Mouse (Mus musculus) heart, embryonic 10.5 days (tissue): ENCODE results near the gene Nfkbia. TPM values are rescaled to one million over a fixed set of nuclear protein-coding genes. Genes with fewer than 3 reads are reported as not detected.

ENCODE experiments used
- DNase-seq: peaks from one replicate; pipeline ENCODE4 v3.0.0-alpha.2; 2017; ENCODE audit warnings: low spot score
- H3K27ac ChIP-seq: fragments of 300-500 bp; sonication (generic); 2 replicates; pipeline ENCODE4 v1.5.1; 2016; ENCODE audit warnings: mild to moderate bottlenecking
- H3K27me3 ChIP-seq: fragments of 300-500 bp; sonication (generic); 2 replicates; pipeline ENCODE4 v1.6.1; 2016; ENCODE audit warnings: mild to moderate bottlenecking; ENCODE audit not compliant: poor library complexity, insufficient read depth, severe bottlenecking
- H3K36me3 ChIP-seq: fragments of 300-500 bp; sonication (generic); 2 replicates; pipeline ENCODE4 v1.6.1; 2016; ENCODE audit warnings: mild to moderate bottlenecking, moderate library complexity
- H3K4me1 ChIP-seq: fragments of 300-500 bp; sonication (generic); 2 replicates; pipeline ENCODE4 v1.6.1; 2016; ENCODE audit warnings: mild to moderate bottlenecking
- H3K4me3 ChIP-seq: fragments of 300-500 bp; sonication (generic); 2 replicates; pipeline ENCODE4 v1.5.1; 2016; ENCODE audit warnings: mild to moderate bottlenecking, moderate library complexity
- H3K9me3 ChIP-seq: fragments of 300-500 bp; sonication (generic); 2 replicates; pipeline ENCODE4 v1.6.1; 2016; ENCODE audit warnings: mild to moderate bottlenecking, moderate library complexity
- WGBS: fragments of 180-500 bp; shearing (Covaris S2); methylation state at CpG from one replicate; pipeline ENCODE4 v1.1.7; 2016; 5-methylcytosine and 5-hydroxymethylcytosine counted together
- polyA plus RNA-seq: library from polyadenylated mRNA; unstranded; fragments of >200 nt; fragmentation: Nextera tagmentation; extraction: Ambion mirVana; gene quantifications from 2 replicates; pipeline ENCODE4 v1.2.1, GENCODE M21; 2016

Nfkbia gene
- 36.8 and 44.2 TPM in 2 replicates for polyA plus RNA-seq

DNA sequence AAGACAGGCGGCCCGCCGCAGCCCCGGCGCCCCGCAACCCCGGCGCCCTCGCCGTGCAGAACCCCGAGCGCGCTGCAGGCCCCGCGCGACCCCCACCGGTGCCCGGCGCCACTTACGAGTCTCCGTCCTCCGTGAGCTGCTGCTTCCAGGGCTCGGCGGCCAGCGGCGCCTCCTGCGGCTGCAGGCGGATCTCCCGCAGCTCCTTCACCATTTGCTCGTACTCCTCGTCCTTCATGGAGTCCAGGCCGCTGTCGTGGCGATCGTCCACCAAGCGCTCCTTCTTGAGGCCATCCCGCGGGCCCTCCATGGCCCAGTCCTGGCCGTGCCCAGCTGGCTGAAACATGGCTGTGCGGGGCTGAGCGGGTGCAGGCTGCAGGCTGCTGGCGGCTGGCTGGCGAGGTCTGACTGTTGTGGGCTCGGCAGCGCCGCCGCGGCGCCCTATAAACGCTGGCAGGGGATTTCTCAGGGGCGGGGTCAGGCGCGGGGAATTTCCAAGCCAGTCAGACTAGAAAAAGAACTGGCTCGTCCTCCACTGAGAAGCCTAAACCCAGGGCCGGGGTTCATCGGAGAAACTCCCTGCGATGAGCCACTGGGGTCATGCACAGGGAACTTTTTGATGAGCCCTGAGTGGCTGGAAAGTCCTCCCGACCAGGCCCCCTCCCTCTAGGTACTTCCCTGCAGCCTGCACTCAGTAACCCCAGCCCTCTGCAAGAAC is at the start of gene Nfkbia:
Gene Nfkbia, minus strand, starts transcription at position 464 of the 715 bp plus-strand sequence.
- peak within 1 kb of the TSS; percentile 82 for H3K4me3 ChIP-seq
- no peaks in the 10 kb centered on the region for H3K27me3 ChIP-seq
- no peaks in the 10 kb centered on the region for H3K9me3 ChIP-seq
- peak; percentile 95 for DNase-seq
- peak within 1 kb of the TSS; percentile 99 for H3K27ac ChIP-seq
- peaks cover 36% of the 10 kb centered on the region for H3K4me1 ChIP-seq
- WGBS: under 1% methylated on average over 54 of the region's 58 CpGs
- peaks cover 34% of the 10 kb centered on the region for H3K36me3 ChIP-seq

DNA sequence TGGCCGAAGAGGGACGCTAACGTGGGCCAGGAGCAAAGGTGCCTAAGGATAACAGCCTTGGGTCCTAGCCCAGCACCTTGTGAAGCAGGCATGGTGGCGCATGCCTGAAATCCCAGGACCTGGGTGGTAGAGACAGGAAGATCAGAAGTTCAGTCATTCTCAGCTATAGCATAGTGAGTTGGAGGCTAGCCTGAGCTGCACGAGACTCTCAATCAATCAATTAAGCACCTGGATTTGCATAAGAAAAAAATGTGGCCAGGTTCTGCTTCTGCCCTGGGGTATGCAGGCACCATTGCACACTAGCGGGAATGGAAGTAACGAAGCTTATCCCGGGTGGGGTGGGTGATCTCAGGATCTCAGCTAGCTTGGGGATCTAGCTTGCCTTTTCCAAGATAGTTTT is 46.7 kb upstream of the Nfkbia start:
- Histone ChIP-seq H3K4me3 (no peak overlapping the region), H3K36me3 (no peaks in the 10 kb centered on the region), H3K27ac (no peak overlapping the region), H3K4me1 (no peaks in the 10 kb centered on the region), H3K27me3 (peaks cover 6% of the 10 kb centered on the region; the same call in 1 of the 2 replicates), H3K9me3 (no peaks in the 10 kb centered on the region)
- no peak for DNase-seq
- WGBS: 65% methylated on average over 8 of the region's 8 CpGs

DNA sequence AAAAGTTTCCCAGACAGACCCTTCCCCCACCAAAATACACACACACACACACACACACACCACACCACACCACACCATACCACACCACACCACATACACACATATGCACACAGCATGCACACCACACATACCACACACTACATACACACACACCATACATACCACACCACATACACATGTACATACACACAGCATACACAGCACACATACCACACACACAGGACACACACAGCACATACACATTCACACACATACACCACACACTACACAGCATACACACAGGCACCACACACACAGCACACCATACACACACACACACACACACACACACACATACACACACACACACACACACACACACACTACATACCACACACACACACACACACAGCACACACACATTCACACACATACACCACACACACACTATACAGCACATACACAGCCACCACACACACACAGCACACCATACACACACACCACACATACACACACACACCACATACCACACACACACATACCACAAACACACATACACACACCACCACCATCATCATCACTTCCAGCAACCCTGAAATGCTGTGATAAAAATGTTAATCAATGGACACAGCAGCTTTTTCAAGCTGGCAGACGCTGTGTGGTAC is 46.0 kb upstream of the Nfkbia start:
- no peak for DNase-seq
- Histone ChIP-seq H3K27ac (no peak overlapping the region), H3K9me3 (no peaks in the 10 kb centered on the region), H3K27me3 (peaks cover 6% of the 10 kb centered on the region; the same call in 1 of the 2 replicates), H3K4me1 (no peaks in the 10 kb centered on the region), H3K4me3 (no peak overlapping the region), H3K36me3 (no peaks in the 10 kb centered on the region)
- WGBS: 80% methylated on average over 1 of the region's 1 CpGs

DNA sequence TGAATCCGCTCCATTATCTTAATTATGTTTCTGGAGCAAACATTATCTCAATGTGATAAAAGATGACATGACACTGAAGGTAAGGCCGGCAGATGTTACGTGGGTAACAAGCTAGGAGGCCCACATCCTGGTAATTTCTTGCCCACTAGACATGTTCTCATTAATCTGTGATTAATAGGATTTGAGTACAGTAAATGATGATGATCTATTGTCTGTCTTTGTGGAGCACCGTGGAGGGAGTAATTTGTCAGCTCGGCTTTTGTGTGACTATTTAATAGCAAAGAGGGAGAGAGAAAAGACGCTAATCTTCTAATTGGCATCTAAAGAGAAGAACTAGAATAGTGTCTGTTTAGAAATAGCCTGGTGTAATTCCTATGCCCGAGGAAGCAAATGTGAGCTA is 45.3 kb upstream of the Nfkbia start:
- Histone ChIP-seq H3K36me3 (no peaks in the 10 kb centered on the region), H3K4me3 (no peak overlapping the region), H3K27ac (no peak overlapping the region), H3K27me3 (peaks cover 6% of the 10 kb centered on the region; the same call in 1 of the 2 replicates), H3K4me1 (no peaks in the 10 kb centered on the region), H3K9me3 (no peaks in the 10 kb centered on the region)
- DNase-seq: no peak
- 73% methylated on average over 7 of the region's 7 CpGs for whole genome bisulfite sequencing

DNA sequence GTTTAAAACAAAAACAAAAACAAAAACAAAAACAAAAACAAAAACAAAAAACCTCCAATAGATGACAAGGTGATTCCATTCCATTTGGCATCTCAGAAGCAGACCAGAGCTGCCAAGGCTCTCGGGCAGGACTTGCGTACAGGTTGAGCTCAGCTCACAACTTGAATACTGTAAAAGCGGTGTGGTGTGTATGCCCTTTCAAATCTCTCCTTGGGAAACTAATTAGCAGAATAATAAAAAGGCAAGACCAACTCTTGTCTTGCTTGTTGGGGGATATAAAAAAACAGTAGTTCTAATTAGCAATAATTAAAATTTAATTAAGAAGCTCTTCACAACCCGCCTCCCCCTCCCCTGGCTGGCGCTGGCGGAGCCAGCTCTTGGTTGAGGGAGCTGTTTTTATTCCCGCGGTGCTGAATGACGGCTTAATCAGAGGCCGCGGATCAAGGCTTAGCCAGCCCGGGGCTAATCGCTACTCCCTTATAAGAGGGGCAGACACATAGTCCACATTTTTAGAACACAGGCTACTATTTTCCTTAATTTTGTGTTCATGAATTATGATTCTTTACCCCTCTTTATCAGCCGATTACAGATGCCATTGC is 44.2 kb upstream of the Nfkbia start:
- Histone ChIP-seq H3K4me3 (no peak overlapping the region), H3K27me3 (peaks cover 6% of the 10 kb centered on the region; the same call in 1 of the 2 replicates), H3K36me3 (no peaks in the 10 kb centered on the region), H3K4me1 (no peaks in the 10 kb centered on the region), H3K27ac (no peak overlapping the region), H3K9me3 (no peaks in the 10 kb centered on the region)
- 6% methylated on average over 14 of the region's 14 CpGs for WGBS
- no peak for DNase-seq

DNA sequence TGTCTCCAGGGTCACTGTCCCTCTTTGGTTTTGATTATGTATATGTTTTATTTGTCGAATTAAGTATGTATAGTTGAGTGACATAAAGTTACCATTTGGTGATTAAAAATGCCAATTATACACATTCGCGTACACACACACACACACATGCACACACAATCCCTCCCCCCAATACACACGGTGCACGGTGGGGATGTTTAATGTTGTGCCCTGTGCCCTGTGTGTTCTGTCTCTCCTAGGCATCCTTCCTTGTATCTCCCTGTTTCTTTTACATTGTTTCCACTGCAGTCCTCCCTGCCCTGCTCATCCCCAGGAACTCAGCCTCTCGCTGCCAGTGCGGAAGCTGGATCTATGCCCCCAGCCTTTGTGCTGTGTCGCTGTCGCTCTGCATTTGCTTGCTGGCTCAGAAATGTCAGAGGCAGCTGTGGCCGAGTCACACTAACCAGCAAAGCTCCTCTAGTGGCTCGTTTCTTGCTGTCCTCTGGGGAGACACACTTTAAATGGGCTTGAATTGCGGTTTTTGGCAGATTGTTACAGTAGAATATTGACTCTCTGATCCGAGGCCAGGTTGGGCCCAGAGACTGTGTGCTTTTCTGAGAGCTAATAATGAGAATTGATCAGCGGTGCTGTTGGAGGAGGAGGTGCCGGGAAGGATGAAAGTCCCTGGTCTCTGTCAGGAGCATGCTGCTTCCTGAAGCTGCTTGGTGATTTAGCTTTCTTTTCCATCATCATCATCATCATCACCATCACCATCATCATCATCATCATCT is 34.7 kb upstream of the Nfkbia start:
- no peaks in the 10 kb centered on the region for H3K9me3 ChIP-seq
- no peaks in the 10 kb centered on the region for H3K27me3 ChIP-seq
- WGBS: 66% methylated on average over 15 of the region's 15 CpGs
- no peak overlapping the region for H3K4me3 ChIP-seq
- H3K4me1 ChIP-seq: no peaks in the 10 kb centered on the region
- no peak overlapping the region for H3K27ac ChIP-seq
- no peaks in the 10 kb centered on the region for H3K36me3 ChIP-seq
- no peak for DNase-seq

DNA sequence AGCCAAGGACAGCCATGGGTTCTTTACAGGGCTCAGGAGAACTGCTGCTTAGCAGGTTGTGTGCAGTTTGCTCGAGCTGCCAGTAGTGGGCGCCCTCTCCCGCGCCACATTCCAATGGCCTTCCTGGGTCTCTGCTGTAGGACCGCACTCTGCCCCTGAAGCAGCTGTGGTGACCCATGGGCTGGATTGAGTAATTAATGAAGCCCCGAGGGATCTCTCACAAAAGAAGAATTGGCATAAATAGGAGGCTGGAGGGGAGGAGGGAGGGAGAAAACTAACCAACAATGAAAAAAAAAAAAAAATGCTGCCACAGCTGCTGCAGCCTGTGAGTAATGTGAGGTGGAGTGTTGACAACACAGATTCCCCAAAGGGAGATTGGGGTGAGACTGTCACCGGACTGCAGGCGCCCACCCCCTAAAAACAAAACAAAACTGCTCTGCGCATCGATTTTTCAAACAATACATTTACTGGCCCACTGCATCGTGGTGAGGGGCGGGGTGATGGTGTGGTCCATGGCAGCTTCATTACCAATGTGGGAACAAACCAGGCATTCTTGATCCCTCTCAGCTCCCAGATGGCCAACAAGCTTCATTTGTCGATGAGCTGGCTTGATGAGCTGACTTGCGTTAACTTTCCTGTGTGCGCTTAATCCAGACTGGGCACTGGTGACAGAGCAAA is 25.8 kb upstream of the Nfkbia start:
- no peaks in the 10 kb centered on the region for H3K4me1 ChIP-seq
- DNase-seq: no peak
- no peaks in the 10 kb centered on the region for H3K9me3 ChIP-seq
- no peak overlapping the region for H3K27ac ChIP-seq
- no peak overlapping the region for H3K4me3 ChIP-seq
- 51% methylated on average over 15 of the region's 15 CpGs for WGBS
- no peaks in the 10 kb centered on the region for H3K36me3 ChIP-seq
- no peaks in the 10 kb centered on the region for H3K27me3 ChIP-seq

DNA sequence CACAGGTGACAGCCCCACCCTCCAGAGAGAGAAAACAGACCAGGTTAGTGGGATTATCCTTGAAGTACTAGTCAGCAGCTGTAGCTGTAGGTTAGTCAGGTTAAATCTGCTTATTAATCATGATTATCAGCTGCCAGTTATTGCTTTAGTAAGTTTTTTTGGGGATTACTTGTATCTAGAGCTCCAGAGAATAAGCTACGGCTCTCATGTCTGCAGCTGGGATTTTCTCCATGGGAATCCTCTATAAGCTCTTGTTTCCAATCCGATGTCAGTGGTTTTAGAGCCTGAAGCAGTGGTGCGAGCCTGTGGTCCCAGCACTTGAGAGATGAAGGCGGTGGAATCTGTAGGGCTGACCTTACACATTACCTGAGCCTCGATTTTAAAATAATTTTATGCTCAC is 16.4 kb upstream of the Nfkbia start:
- Histone ChIP-seq H3K27ac (no peak overlapping the region), H3K4me3 (no peak overlapping the region), H3K27me3 (no peaks in the 10 kb centered on the region), H3K4me1 (no peaks in the 10 kb centered on the region), H3K36me3 (no peaks in the 10 kb centered on the region), H3K9me3 (no peaks in the 10 kb centered on the region)
- 83% methylated on average over 5 of the region's 5 CpGs for WGBS
- DNase-seq: no peak

DNA sequence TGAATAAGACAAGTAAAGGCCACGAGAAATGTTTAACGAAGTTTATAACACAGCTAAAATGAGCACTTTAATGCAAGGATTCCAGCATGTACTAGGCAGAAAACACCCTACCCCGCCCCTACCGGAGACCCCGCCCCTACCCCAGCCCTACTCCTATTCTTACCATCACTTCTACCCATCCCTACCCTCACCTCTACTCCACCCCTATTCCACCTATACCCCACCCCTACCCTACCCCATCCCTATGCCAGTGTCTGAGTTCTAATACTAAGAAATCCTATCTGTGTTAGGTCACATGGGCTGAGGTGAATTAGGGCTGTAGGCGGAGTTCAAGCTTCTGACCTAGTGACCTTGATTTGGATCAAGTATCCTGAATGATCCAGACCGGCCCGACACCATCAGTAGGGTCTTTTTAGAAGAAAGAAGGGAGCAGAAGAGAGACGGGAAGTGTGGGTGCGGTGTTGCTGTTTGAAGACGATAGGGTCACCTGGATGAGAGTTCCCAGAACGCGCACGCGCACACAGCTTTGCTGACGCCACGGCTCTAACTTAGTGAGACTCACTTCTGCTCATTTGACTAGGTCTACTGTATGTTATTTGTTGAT is 15.0 kb upstream of the Nfkbia start:
- Histone ChIP-seq H3K4me3 (no peak overlapping the region), H3K27ac (no peak overlapping the region), H3K9me3 (no peaks in the 10 kb centered on the region), H3K27me3 (no peaks in the 10 kb centered on the region), H3K36me3 (no peaks in the 10 kb centered on the region), H3K4me1 (no peaks in the 10 kb centered on the region)
- no peak for DNase-seq
- 76% methylated on average over 17 of the region's 17 CpGs for WGBS

DNA sequence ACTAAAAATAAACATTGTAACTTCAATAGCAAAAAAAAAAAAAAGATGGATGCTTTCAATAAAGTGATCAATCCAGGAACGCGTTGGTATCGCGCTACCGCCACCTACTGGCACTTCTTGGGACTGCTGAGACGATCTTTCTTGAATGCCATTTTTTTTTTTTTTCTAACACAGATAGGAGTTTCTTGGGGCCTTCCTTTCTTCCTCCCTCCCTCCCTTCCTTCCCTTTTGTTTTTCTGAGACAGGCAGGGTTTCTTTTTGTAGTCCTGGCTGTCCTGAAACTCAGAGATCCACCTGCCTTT is 13.5 kb upstream of the Nfkbia start:
- Histone ChIP-seq H3K9me3 (no peaks in the 10 kb centered on the region), H3K27me3 (no peaks in the 10 kb centered on the region), H3K27ac (no peak overlapping the region), H3K4me3 (no peak overlapping the region), H3K36me3 (no peaks in the 10 kb centered on the region), H3K4me1 (no peaks in the 10 kb centered on the region)
- 0% methylated on average over 6 of the region's 6 CpGs for WGBS
- DNase-seq: no peak

DNA sequence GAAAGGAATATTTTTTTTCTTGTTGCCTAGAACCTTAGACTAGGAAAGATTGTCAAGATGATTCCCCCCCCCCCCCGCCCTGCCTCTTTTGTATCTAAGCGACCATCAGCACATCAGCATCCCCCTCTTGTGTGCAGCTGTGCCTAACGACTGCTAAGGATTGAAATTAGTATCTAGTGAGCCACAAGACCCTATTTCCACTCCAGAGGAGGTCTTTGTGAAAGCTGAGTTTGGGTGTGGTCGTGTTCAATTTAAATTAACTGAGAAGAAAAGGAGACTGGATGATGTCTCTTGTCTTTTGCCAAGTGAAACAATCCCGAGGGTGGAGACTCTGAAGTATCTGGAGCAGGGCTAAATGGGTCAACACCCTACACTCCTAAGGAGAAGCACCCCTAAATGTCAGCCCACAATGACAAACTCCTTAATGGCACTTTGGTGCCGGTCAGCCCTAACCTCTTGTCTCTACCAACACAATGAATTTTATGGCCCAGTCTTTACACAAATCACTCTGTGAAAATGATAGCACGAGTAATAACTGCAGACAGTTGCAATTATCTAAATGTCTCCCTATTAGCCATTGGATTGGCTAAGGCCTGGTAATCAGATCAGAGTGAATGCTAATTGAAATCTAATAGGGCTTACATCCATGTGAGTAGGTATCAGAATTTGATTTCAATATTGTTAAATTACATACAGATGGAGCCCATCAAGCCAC is 13.0 kb upstream of the Nfkbia start:
- no peak overlapping the region for H3K27ac ChIP-seq
- H3K9me3 ChIP-seq: no peaks in the 10 kb centered on the region
- H3K4me1 ChIP-seq: no peaks in the 10 kb centered on the region
- no peaks in the 10 kb centered on the region for H3K27me3 ChIP-seq
- H3K4me3 ChIP-seq: no peak overlapping the region
- no peaks in the 10 kb centered on the region for H3K36me3 ChIP-seq
- DNase-seq: no peak
- WGBS: 63% methylated on average over 7 of the region's 7 CpGs

DNA sequence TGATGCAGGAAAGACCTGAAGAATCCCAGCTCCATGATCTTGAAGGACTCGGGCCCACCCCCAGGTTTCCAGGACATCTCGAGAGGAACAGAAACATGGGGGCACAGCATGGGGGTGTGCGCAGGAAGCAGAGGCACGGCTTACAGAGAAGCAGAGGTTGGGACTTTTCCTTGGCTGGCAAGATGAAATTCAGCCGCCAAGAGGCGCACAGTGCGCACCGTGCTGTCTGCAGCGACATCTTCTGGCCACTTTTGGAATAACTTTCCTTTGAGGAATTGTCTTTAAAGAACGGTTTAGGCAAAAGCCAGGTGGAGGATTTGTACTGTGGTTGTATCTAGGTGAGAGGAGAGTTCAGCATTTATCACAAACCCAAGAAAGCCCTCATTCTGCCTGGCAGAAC is 6.6 kb upstream of the Nfkbia start:
- H3K27me3 ChIP-seq: no peaks in the 10 kb centered on the region
- H3K36me3 ChIP-seq: no peaks in the 10 kb centered on the region
- no peaks in the 10 kb centered on the region for H3K9me3 ChIP-seq
- DNase-seq: peak; percentile 82
- peak overlapping the region; percentile 47; the same call in 1 of the 2 replicates for H3K27ac ChIP-seq
- H3K4me1 ChIP-seq: peaks cover 16% of the 10 kb centered on the region; the same call in 1 of the 2 replicates
- under 1% methylated on average over 10 of the region's 10 CpGs for WGBS
- H3K4me3 ChIP-seq: no peak overlapping the region
